Mouse (Mus musculus) MEL (cell line): Measurements from ENCODE around the gene Mob2.

Experiments used
- CHD2 ChIP-seq: IDR thresholded peaks from 2 replicates; pipeline ENCODE4 v1.6.1; 2011; ENCODE audit warnings: low read length, improper control_type of control experiment
- CTCF ChIP-seq, 3 experiments: IDR thresholded peaks in 2 of 3; conservative IDR thresholded peaks in 1 of 3; 2 replicates each; pipeline ENCODE4 v1.5.1; 2011 to 2012; ENCODE audit warnings: low read length in 3 of 3, low read depth in 2 of 3, mild to moderate bottlenecking in 2 of 3, improper control_type of control experiment in 1 of 3, inconsistent platforms in 1 of 3, mixed read lengths in 1 of 3, moderate library complexity in 1 of 3; ENCODE audit not compliant: control insufficient read depth in 1 of 3, insufficient read depth in 1 of 3, poor library complexity in 1 of 3, severe bottlenecking in 1 of 3
- E2F4 ChIP-seq: IDR thresholded peaks from 2 replicates; pipeline ENCODE4 v1.6.1; 2011; ENCODE audit warnings: low read depth, low read length, improper control_type of control experiment, borderline replicate concordance
- ZC3H11A ChIP-seq: IDR thresholded peaks from 2 replicates; pipeline ENCODE4 v1.6.1; 2012; ENCODE audit warnings: low read depth, mild to moderate bottlenecking, inconsistent platforms, low read length, improper control_type of control experiment

DNA sequence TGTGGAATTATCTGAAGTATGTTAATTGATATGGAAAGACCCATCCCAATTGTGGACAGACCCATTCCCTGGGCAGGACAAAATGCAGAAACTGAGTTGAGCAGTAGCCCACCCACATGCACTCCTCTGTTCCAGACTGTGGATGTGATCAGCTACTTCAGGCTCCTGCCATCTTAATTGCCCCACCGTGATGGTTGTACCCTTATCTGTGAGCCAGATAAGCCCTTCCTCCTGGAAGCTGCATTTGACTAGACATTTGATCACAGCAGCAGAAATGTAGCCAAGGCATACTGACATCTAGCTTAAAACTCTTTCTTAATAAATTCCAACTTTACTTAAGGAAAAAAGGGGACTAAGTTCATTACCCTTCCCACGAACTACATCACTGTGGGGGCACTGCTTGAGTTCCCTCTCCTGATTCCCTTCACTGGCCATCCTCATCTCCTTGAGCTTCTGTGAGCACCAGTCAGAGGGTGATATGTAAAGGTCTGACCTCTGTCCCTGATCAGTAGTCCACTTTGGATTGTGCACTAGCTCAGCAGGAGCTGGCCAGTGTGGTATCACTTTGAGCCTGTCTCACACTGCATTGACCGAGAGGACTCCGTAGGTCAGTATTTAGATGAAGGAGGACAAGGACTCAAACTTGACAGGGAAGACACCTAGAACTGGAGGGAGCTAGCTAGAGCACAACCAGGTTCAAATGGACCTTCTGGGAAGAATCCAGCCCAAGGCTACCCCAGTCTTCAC, 25.5 kb upstream of the Mob2 start:
- TF ChIP-seq CHD2: no peak
- TF ChIP-seq E2F4: no peak
- no peak for TF ChIP-seq CTCF (IDR thresholded peaks at IDR 0.05 in 2 of 3, conservative IDR thresholded peaks at IDR 0.05 in 1 of 3; ENCODE audit: control insufficient read depth in 1 of 3, insufficient read depth in 1 of 3, low read depth in 2 of 3, low read length in 3 of 3, poor library complexity in 1 of 3, severe bottlenecking in 1 of 3)
- TF ChIP-seq ZC3H11A: no peak
